Mouse (Mus musculus): ENCODE data around the gene Lgmn. TPM values are rescaled to one million over a fixed set of nuclear protein-coding genes. Genes with fewer than 3 reads are reported as not detected.

Lgmn gene
- total RNA-seq, 2 experiments from 2014 or later: 29.4 to 31.9 TPM

DNA sequence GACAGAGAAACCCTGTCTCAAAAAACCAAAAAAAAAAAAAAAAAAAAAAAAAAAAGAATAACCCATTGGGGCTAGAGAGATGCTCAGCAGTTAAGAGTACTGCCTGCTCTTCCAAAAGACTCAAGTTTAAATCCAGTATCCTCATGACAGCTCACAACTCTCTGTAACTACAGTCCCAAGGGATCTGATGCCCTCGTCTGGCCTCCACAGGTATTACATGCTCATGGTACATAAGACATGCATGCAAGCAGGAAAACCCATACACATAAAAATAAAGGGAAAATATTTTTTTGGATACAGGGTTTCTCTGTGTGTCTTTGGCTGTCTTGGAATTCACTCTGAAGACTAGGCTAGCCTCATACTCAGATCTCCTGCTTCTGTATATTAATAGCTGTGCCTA is 93.1 kb downstream of the Lgmn start:
- no peak for DNase-seq

DNA sequence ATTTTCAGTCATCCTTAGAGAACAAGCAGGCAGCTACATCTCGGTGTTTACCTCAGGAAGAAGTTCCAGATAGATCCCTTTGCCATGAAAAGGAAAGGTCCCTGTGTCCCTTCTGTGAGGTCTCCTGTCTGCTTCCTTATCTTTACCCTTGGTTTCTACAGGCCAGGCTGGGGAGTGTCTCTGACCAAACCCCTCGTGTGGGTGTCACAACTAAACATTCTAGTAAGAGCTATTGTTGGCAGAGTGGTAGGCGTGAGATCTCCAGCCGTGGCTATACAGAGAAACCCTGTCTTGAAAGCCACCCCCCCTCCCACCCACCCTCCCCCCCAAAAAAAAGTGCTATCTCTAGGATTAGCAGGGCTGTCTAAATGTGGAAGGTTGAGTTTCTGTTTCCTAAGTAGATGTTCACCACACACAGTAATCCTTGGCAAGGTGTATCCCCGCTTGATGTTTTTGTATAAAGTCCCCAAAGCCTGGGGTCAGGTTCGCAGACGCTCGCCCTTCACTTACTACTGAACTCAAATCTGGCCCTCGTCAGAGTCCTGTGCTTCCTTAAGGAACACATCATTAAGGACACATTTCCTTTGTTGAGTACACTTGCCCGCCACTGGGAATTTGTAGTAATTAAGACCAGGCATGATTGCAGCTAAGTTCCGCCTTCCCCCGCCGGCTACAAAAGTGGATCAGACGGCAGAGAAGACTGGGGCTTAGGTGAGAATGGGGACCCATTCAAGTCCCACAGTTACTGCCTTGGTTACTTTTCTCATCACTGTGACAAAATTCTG is 94.4 kb downstream of the Lgmn start:
- no peak for DNase-seq

Other genes with a start within 250 kb of the Lgmn start
- 1 to 10 TPM; 6.0 to 8.1 TPM for gene Rin3, start 156.8 kb downstream of the Lgmn start, total RNA-seq (2021)
- 10 to 100 TPM; 21.0 to 22.7 TPM for gene Golga5, start 29.3 kb upstream of the Lgmn start, total RNA-seq (2021)
- not detected for gene Chga, start 115.2 kb upstream of the Lgmn start, total RNA-seq (2021)

Measured in gastrocnemius, postnatal 25 days (tissue).